10 mouse cellular contexts compared by ENCODE assay signal in genomic region chrX:153640615-153641014, GRCm38 (mm10). TPM values are rescaled to one million over a fixed set of nuclear protein-coding genes. Genes with fewer than 3 reads are reported as not detected.
DNase-seq lines count a peak whose midpoint lies in the region; ATAC-seq and TF ChIP-seq lines count a peak whose summit lies in the region.
"Had no signal": no experiment of that assay in that cellular context is flagged by ENCODE, and none has a peak within 500 bp of the region (broad histone marks: within the 10 kb centered on the region; RNA-seq: fewer than 3 reads in every experiment).

No protein-coding gene starts in this region.

- DNase-seq in kidney, postnatal 0 days (ENCODE audit: low spot score), result no peak
- peak; percentile 25 to 50 for DNase-seq in B cell, adult 2 months
- DNase-seq in MEL (ENCODE audit: low read depth, low spot score), result peak; percentile 57
- peak; percentile 35 for DNase-seq in limb, embryonic 11.5 days (ENCODE audit: low spot score)
- DNase-seq in frontal cortex, postnatal 25 days (ENCODE audit: low spot score in 2 of 2), result no peak
- no peak for DNase-seq in layer of hippocampus, adult 11-12 months (ENCODE audit: low spot score)

- no peaks in the 10 kb centered on the region for H3K27me3 ChIP-seq in kidney, postnatal 0 days (ENCODE audit: insufficient read depth, low read length)
- no peaks in the 10 kb centered on the region for H3K27me3 ChIP-seq in kidney, embryonic 14.5 days (ENCODE audit: control insufficient read depth, insufficient read depth, low read length)
- no peaks in the 10 kb centered on the region for H3K27me3 ChIP-seq in MEL (ENCODE audit: control insufficient read depth in 1 of 2, insufficient read depth in 2 of 2, low read length in 2 of 2)
- H3K27me3 ChIP-seq in limb, embryonic 11.5 days (ENCODE audit: control insufficient read depth, insufficient read depth, low read length), result no peaks in the 10 kb centered on the region
- H3K27me3 ChIP-seq: heart, embryonic 15.5 days; midbrain, embryonic 15.5 days had no signal

- H3K9ac ChIP-seq in kidney, postnatal 0 days (ENCODE audit: low read depth, low read length), result no peak overlapping the region
- no peak overlapping the region for H3K9ac ChIP-seq in kidney, embryonic 14.5 days (ENCODE audit: low read depth, low read length)
- no peak overlapping the region for H3K9ac ChIP-seq in MEL (ENCODE audit: control insufficient read depth, low read depth, low read length, poor library complexity, severe bottlenecking)
- no peak overlapping the region for H3K9ac ChIP-seq in limb, embryonic 11.5 days (ENCODE audit: low read length)
- H3K9ac ChIP-seq: heart, embryonic 15.5 days; midbrain, embryonic 15.5 days had no signal

- TF ChIP-seq POLR2A in MEL (IDR thresholded peaks at IDR 0.05; ENCODE audit: control insufficient read depth in 1 of 2, insufficient read depth in 1 of 2, low read depth in 1 of 2, low read length in 2 of 2, poor library complexity in 1 of 2), result no peak

- no peaks in the 10 kb centered on the region for H3K79me2 ChIP-seq in MEL (ENCODE audit: control insufficient read depth, insufficient read depth, low read length, poor library complexity)

- H3K4me2 ChIP-seq in kidney, postnatal 0 days (ENCODE audit: low read length), result no peak overlapping the region
- H3K4me2 ChIP-seq in kidney, embryonic 14.5 days (replicated peaks; ENCODE audit: low read depth, low read length), result no peak overlapping the region
- no peak overlapping the region for H3K4me2 ChIP-seq in limb, embryonic 11.5 days (ENCODE audit: low read depth, severe bottlenecking)
- H3K4me2 ChIP-seq: heart, embryonic 15.5 days; midbrain, embryonic 15.5 days had no signal

- TF ChIP-seq RAD21 in MEL (IDR thresholded peaks at IDR 0.05; ENCODE audit: low read depth, low read length), result peak; percentile 44

- H3K27ac ChIP-seq in kidney, postnatal 0 days, result no peak overlapping the region
- no peak overlapping the region for H3K27ac ChIP-seq in kidney, embryonic 14.5 days (ENCODE audit: low read depth, low read length)
- no peak overlapping the region for H3K27ac ChIP-seq in MEL (ENCODE audit: control insufficient read depth, low read depth, low read length)
- no peak overlapping the region for H3K27ac ChIP-seq in limb, embryonic 11.5 days (replicated peaks; ENCODE audit: low read depth, low read length)
- H3K27ac ChIP-seq: heart, embryonic 15.5 days; midbrain, embryonic 15.5 days had no signal

- peak; percentile 27; the same call in 1 of the 2 replicates for TF ChIP-seq CTCF in kidney, postnatal 0 days (IDR thresholded peaks at IDR 0.05; ENCODE audit: low read depth)
- TF ChIP-seq CTCF in MEL (IDR thresholded peaks at IDR 0.05 in 2 of 3, conservative IDR thresholded peaks at IDR 0.05 in 1 of 3; ENCODE audit: control insufficient read depth in 1 of 3, insufficient read depth in 1 of 3, low read depth in 2 of 3, low read length in 3 of 3, poor library complexity in 1 of 3, severe bottlenecking in 1 of 3), result peak; percentile 50 to 72 (median 62)

- no peaks in the 10 kb centered on the region for H3K9me3 ChIP-seq in kidney, postnatal 0 days (replicated peaks; ENCODE audit: low read length)
- no peaks in the 10 kb centered on the region for H3K9me3 ChIP-seq in kidney, embryonic 14.5 days (ENCODE audit: control insufficient read depth, low read length)
- no peaks in the 10 kb centered on the region for H3K9me3 ChIP-seq in MEL (replicated peaks; ENCODE audit: insufficient read depth, low read length)
- H3K9me3 ChIP-seq in limb, embryonic 11.5 days (ENCODE audit: control insufficient read depth, low read length), result no peaks in the 10 kb centered on the region
- H3K9me3 ChIP-seq: heart, embryonic 15.5 days; midbrain, embryonic 15.5 days had no signal

- H3K4me1 ChIP-seq in kidney, postnatal 0 days (replicated peaks; ENCODE audit: insufficient read depth, low read length), result no peaks in the 10 kb centered on the region
- no peaks in the 10 kb centered on the region for H3K4me1 ChIP-seq in kidney, embryonic 14.5 days (ENCODE audit: control insufficient read depth, insufficient read depth, low read length)
- H3K4me1 ChIP-seq in MEL (ENCODE audit: control insufficient read depth in 1 of 2, insufficient read depth in 2 of 2, low read length in 2 of 2), result no peaks in the 10 kb centered on the region
- H3K4me1 ChIP-seq in limb, embryonic 11.5 days (ENCODE audit: control insufficient read depth, insufficient read depth, low read length), result no peaks in the 10 kb centered on the region
- H3K4me1 ChIP-seq: heart, embryonic 15.5 days; midbrain, embryonic 15.5 days had no signal

- TF ChIP-seq EP300 in MEL (IDR thresholded peaks at IDR 0.05; ENCODE audit: low read depth in 1 of 2, low read length in 2 of 2), result no peak

- no peak overlapping the region for H3K4me3 ChIP-seq in kidney, postnatal 0 days (replicated peaks; ENCODE audit: low read depth, low read length)
- H3K4me3 ChIP-seq in kidney, embryonic 14.5 days (ENCODE audit: low read length), result no peak overlapping the region
- H3K4me3 ChIP-seq in MEL (ENCODE audit: control insufficient read depth in 1 of 2, insufficient read depth in 1 of 2, low read depth in 2 of 2, low read length in 2 of 2), result no peak overlapping the region
- no peak overlapping the region for H3K4me3 ChIP-seq in limb, embryonic 11.5 days (ENCODE audit: low read depth, low read length)
- H3K4me3 ChIP-seq: heart, embryonic 15.5 days; midbrain, embryonic 15.5 days had no signal

- H3K36me3 ChIP-seq in kidney, postnatal 0 days (ENCODE audit: insufficient read depth, low read length), result no peaks in the 10 kb centered on the region
- H3K36me3 ChIP-seq in kidney, embryonic 14.5 days (ENCODE audit: control insufficient read depth, insufficient read depth, low read length), result no peaks in the 10 kb centered on the region
- H3K36me3 ChIP-seq in MEL (ENCODE audit: control insufficient read depth in 1 of 2, insufficient read depth in 2 of 2, low read length in 2 of 2), result no peaks in the 10 kb centered on the region
- H3K36me3 ChIP-seq in limb, embryonic 11.5 days (ENCODE audit: control insufficient read depth, insufficient read depth, low read length), result no peaks in the 10 kb centered on the region
- H3K36me3 ChIP-seq: heart, embryonic 15.5 days; midbrain, embryonic 15.5 days had no signal

- ATAC-seq in kidney, postnatal 0 days (replicated peaks; ENCODE audit: low FRiP score, low read depth), result no peak
- no peak for ATAC-seq in kidney, embryonic 14.5 days (ENCODE audit: low FRiP score, low TSS enrichment)
- ATAC-seq in limb, embryonic 11.5 days (ENCODE audit: insufficient number of reproducible peaks, low FRiP score, low TSS enrichment, low read depth), result no peak
- no peak for ATAC-seq in erythroid progenitor cell, adult 5-6 weeks (replicated peaks; ENCODE audit: low FRiP score, poor library complexity, severe bottlenecking)
- ATAC-seq: midbrain, embryonic 15.5 days had no signal

- WGBS in kidney, postnatal 0 days, result 71% methylated on average over 3 of the region's 3 CpGs
- WGBS in kidney, embryonic 14.5 days, result 81% methylated on average over 3 of the region's 3 CpGs
- 70% methylated on average over 3 of the region's 3 CpGs for WGBS in limb, embryonic 11.5 days

TF ChIP-seq in MEL, 35 proteins besides CTCF, POLR2A, EP300 and RAD21:
- TF ChIP-seq ZMIZ1 (IDR thresholded peaks at IDR 0.05; ENCODE audit: low read depth, low read length) (no peak), SMC3 (IDR thresholded peaks at IDR 0.05; ENCODE audit: low read depth, low read length) (peak; percentile 68), TCF12 (IDR thresholded peaks at IDR 0.05; ENCODE audit: low read depth, low read length) (no peak), ZC3H11A (IDR thresholded peaks at IDR 0.05; ENCODE audit: low read depth, low read length) (0 out of 2 replicates have a peak, but pooled peaks have one; percentile 22)

RNA-seq across cellular contexts. Expression of gene Kctd12b, which starts 55.6 kb away (rescaled TPM):
- polyA plus RNA-seq in kidney, postnatal 0 days (2015; fragmentation: Nextera tagmentation; extraction: Ambion mirVana), result 10.1 and 11.3 TPM in 2 replicates
- 5.5 and 9.5 TPM in 2 replicates for polyA plus RNA-seq in kidney, embryonic 14.5 days (2014; fragmentation: Nextera tagmentation; extraction: Ambion mirVana)
- not detected in 2 replicates for total RNA-seq in MEL (2012; rRNA removed)
- polyA plus RNA-seq in MEL (2012; ENCODE audit: insufficient read depth in 1 of 2, insufficient read length in 2 of 2, low read depth in 1 of 2, low replicate concordance in 2 of 2, missing spikeins in 1 of 2), result not detected
- polyA plus RNA-seq in limb, embryonic 11.5 days (2014; fragmentation: Nextera tagmentation; extraction: Ambion mirVana), result 3.3 and 4.1 TPM in 2 replicates
- total RNA-seq in erythroid progenitor cell, adult 5-6 weeks (2015; ENCODE audit: low replicate concordance), result 0.42 and 3.2 TPM in 2 replicates
- total RNA-seq in erythroid progenitor cell, adult 5-6 weeks (2017; ENCODE audit: low replicate concordance), result 0.77 and 2.1 TPM in 2 replicates

Comparison
In these comparisons a context has a peak if more than half of its experiments do, and no peak if none do; other contexts are left out.
1. DNase-seq: peak in B cell, adult 2 months (2 of 2), MEL (single experiment) and limb, embryonic 11.5 days (single experiment); none in kidney, postnatal 0 days (single experiment), frontal cortex, postnatal 25 days (0 of 2) and layer of hippocampus, adult 11-12 months (single experiment).